Mouse (Mus musculus) CD4-positive, CD25-positive, alpha-beta regulatory T cell, adult 9 weeks (primary cell): Measurements from ENCODE around the gene Rabep2. TPM values are rescaled to one million over a fixed set of nuclear protein-coding genes. Genes with fewer than 3 reads are reported as not detected.

ENCODE experiments used
- polyA plus RNA-seq: library from polyadenylated mRNA; unstranded; fragments of 100-300 nt; shearing (Covaris generic); gene quantifications from one replicate; pipeline ENCODE4 v1.2.1, GENCODE M21; 2017

The Rabep2 gene
- 62.9 TPM for polyA plus RNA-seq

GRCm38 (mm10) chr7:126428631-126429502, at the start of gene Rabep2:
TSS of gene Rabep2 (plus strand) at chr7:126428759.

GRCm38 (mm10) chr7:126396298-126397119, 32.0 kb upstream of the Rabep2 start, which contains the start of gene Nfatc2ip:
TSS of gene Nfatc2ip (minus strand) at chr7:126396737.

GRCm38 (mm10) chr7:126414725-126415124, 13.8 kb upstream of the Rabep2 start, which contains the start of gene Cd19:
TSS of gene Cd19 (minus strand) at chr7:126414889.

GRCm38 (mm10) chr7:126463004-126463403, 34.4 kb downstream of the Rabep2 start, which contains the start of gene Atp2a1:
TSS of gene Atp2a1 (minus strand) at chr7:126463108.

GRCm38 (mm10) chr7:126474993-126475581, 46.5 kb downstream of the Rabep2 start, which contains the start of gene Sh2b1:
TSS of gene Sh2b1 (minus strand) at chr7:126475424.

GRCm38 (mm10) chr7:126487052-126487483, 58.5 kb downstream of the Rabep2 start, which contains the start of gene Tufm:
TSS of gene Tufm (plus strand) at chr7:126487361.

Other genes starting within 250 kb of the Rabep2 start
- 59.5 TPM for gene Xpo6, start 228.3 kb upstream of the Rabep2 start, polyA plus RNA-seq
- gene Sbk1, start 156.1 kb upstream of the Rabep2 start, polyA plus RNA-seq = 3.1 TPM
- 970 TPM for gene Lat, start 59.2 kb upstream of the Rabep2 start, polyA plus RNA-seq
- gene Spns1, start 51.3 kb upstream of the Rabep2 start, polyA plus RNA-seq = 75.0 TPM
- 3.2 TPM for gene Nfatc2ip, start 32.0 kb upstream of the Rabep2 start, polyA plus RNA-seq
- 1.5 TPM for gene Cd19, start 13.9 kb upstream of the Rabep2 start, polyA plus RNA-seq
- 0.50 TPM for gene Atp2a1, start 34.3 kb downstream of the Rabep2 start, polyA plus RNA-seq
- gene Sh2b1, start 46.7 kb downstream of the Rabep2 start, polyA plus RNA-seq = 32.4 TPM
- gene Tufm, start 58.6 kb downstream of the Rabep2 start, polyA plus RNA-seq = 143 TPM
- gene Atxn2l, start 74.7 kb downstream of the Rabep2 start, polyA plus RNA-seq = 25.6 TPM
- gene Eif3c, start 137.7 kb downstream of the Rabep2 start, polyA plus RNA-seq = 238 TPM
- gene Apobr, start 156.2 kb downstream of the Rabep2 start, polyA plus RNA-seq = 3.2 TPM
- gene Cln3, start 157.1 kb downstream of the Rabep2 start, polyA plus RNA-seq = 109 TPM
- not detected for gene Il27, start 166.2 kb downstream of the Rabep2 start, polyA plus RNA-seq
- gene Nupr1, start 202.1 kb downstream of the Rabep2 start, polyA plus RNA-seq = not detected
- gene Sgf29, start 220.6 kb downstream of the Rabep2 start, polyA plus RNA-seq = 132 TPM
- gene Sult1a1, start 247.7 kb downstream of the Rabep2 start, polyA plus RNA-seq = 1.4 TPM